Mouse (Mus musculus) testis, adult 2 months (tissue): Measurements from ENCODE around the gene Bnc2.

Experiments used
- CTCF ChIP-seq: fragments of 200-500 bp; IDR thresholded peaks from 2 replicates; pipeline ENCODE4 v1.5.1; 2012; ENCODE audit warnings: low read depth, mild to moderate bottlenecking, inconsistent platforms, low read length, moderate library complexity; ENCODE audit not compliant: control insufficient read depth, insufficient read depth, insufficient replicate concordance
- POLR2A ChIP-seq: fragments of 200-500 bp; IDR thresholded peaks from 2 replicates; pipeline ENCODE4 v1.6.1; 2012; ENCODE audit warnings: low read depth, mild to moderate bottlenecking, inconsistent platforms, low read length, moderate library complexity; ENCODE audit not compliant: control insufficient read depth

- TF ChIP-seq CTCF, result no peak
- no peak for TF ChIP-seq POLR2A
Observed at GRCm38 (mm10) chr4:84453586-84453985, 221.5 kb downstream of the Bnc2 start.
